Mouse (Mus musculus): ENCODE data around the gene Cdx4.

GRCm38 (mm10) chrX:103371221-103371620 is 50.0 kb downstream of the Cdx4 start:
- TF ChIP-seq CTCF (IDR thresholded peaks at IDR 0.05; ENCODE audit: extremely low read depth, insufficient read depth, low read length) (no peak), POLR2A (IDR thresholded peaks at IDR 0.05; ENCODE audit: extremely low read depth, insufficient read depth, low read length) (no peak)

All from cortical plate, adult 2 months (tissue).